Mouse (Mus musculus): Measurements from ENCODE around the gene App.

App gene

DNA sequence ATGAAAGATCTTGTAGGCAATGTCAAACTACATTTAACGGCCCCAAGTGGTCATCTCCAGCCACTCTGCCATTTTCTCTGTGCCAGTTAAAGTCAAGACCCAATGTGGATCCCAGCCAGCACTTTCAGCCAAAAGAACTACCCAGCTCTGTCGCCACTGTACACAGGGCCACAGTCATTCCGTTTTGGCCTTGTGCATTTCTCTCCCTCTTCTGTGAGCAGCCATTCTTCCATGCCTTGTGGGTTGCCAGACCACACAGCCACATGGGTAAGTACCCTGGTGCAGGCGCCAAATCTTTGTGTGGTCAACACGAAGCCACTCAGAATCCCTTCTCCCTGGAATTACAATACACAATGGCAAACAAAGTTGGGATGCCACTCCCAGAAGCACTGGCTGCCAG, 57.7 kb downstream of the App start:
- DNase-seq = peak in 1 of 2 experiments; percentile 45

- no peak for DNase-seq
Measured at GRCm38 (mm10) chr16:85114742-85115141, 58.8 kb downstream of the App start.

- no peak for DNase-seq
Measured at GRCm38 (mm10) chr16:85113941-85114340, 59.6 kb downstream of the App start.

- no peak for DNase-seq
Measured at GRCm38 (mm10) chr16:85112254-85112653, 61.3 kb downstream of the App start.

GRCm38 (mm10) chr16:85110428-85110827, 63.1 kb downstream of the App start:
- DNase-seq = no peak

GRCm38 (mm10) chr16:85108486-85108885, 65.1 kb downstream of the App start:
- peak in 1 of 2 experiments; percentile 0 for DNase-seq

- DNase-seq = peak in 1 of 2 experiments; percentile 42
Measured at GRCm38 (mm10) chr16:85106644-85107323, 66.8 kb downstream of the App start.

GRCm38 (mm10) chr16:85105603-85106002, 68.0 kb downstream of the App start:
- DNase-seq = no peak

DNA sequence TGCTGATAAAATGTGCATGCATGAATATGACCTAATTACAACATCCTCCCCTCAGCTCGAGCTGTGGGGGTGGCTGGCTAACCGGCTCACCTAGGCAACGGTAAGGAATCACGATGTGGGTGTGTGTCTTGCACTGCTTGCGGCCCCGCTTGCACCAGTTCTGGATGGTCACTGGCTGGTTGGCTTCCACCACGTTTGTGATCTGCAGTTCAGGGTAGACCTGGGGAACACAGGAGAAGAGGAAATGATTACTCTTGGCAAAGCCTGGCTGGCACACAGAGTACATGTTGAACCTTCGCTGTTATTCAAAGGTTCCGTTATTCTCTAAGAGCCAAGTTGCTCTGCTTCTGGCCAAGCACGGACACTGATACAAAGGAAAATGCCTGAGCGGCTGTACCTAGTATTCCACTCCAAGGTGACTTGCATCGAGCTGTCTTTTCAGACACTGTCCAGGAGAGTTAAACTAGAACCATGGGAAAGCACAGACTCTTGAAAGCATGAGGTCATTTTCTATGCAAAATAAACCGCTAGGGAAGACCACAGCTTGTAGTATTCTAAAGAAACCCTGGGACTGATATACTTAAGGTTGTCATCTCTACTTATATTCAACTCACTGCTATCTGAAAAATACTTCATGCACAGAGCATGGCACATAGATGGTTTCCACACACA, 70.3 kb downstream of the App start:
- DNase-seq = peak; percentile 69 to 73

DNA sequence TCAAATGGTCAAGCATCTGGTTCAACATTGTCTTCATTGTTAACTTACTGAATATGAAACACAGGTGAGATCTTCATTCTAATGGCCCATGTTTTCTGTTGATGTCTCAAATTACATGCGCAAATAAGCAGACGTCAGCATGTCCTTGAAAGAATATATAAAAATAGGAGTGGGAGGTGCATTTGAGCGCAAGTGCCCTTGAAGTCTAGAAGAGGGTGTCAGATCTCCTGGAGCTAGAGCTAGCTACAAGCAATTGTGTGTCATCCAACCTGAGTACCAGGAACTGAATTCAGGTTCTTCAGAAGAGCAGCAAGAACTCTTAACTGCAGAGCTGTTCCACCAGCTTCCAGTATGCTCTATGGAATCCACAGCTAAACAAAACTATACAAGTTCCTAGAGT, 72.0 kb downstream of the App start:
- no peak for DNase-seq

GRCm38 (mm10) chr16:85100806-85101205, 72.8 kb downstream of the App start:
- no peak for DNase-seq

DNA sequence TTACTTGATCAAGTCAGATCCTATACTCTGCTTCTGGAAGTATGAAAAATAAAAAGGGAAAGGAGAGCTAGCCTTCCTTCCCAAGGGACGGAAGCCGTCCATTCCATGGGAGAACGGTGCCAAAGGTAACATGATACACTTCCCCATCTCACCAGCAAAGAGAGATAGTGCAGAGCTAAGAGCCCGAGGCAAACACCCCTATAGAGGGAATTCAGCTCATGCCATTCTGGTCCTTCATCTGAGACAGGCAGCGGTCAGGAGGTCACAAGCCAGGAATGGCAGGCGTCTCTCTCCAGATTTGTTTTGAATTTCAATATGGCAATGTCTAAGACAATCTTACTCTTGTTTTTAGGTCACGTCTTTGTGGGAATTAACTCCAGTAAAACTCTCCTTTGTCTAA, 74.1 kb downstream of the App start:
- no peak for DNase-seq

DNA sequence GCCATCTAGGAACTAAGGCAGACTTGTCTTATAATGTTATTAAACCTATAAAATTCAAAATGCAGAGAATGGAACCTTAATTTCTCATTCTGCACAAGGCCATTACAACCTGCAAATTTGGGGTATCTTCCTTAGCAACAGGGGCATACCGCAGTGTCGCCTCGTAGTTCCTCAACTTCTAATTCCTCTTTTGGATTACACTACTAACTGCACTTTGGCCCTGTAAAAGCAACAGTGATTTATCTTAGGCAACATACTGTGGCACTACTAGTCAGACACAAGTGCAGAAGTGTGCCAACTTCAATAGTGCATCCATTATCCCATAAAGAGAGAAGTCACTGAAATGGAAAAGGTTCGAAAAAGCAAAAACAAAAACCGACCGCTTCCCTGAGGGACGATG, 74.5 kb downstream of the App start:
- no peak for DNase-seq

GRCm38 (mm10) chr16:85096396-85096795, 77.2 kb downstream of the App start:
- peak; percentile 53 to 71 for DNase-seq

GRCm38 (mm10) chr16:85095923-85096322, 77.6 kb downstream of the App start:
- no peak for DNase-seq

GRCm38 (mm10) chr16:85092644-85093091, 80.9 kb downstream of the App start:
- DNase-seq = peak in 1 of 2 experiments; percentile 45

- no peak for DNase-seq
Measured at GRCm38 (mm10) chr16:85092183-85092582, 81.4 kb downstream of the App start.

- no peak for DNase-seq
Measured at GRCm38 (mm10) chr16:85090992-85091391, 82.6 kb downstream of the App start.

DNA sequence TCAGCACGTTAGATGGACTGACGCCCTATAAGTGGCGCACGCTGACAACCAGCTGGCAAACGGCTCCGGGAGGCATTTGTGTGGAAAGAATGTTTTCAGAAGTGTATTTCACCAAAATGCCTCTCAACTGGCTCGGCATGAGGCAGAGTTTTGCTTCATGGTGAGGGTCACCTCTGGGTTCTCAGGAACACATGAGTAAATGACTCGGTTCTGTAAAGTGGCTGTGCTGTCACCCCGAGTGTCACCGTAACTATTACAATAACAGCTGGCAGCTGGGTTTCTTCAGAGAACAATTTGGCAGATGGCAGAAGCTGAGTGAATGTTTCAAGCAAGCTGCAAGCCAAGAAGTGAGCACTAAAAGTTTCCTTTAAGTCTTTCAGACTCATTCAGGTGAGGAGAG, 85.4 kb downstream of the App start:
- DNase-seq = no peak

DNA sequence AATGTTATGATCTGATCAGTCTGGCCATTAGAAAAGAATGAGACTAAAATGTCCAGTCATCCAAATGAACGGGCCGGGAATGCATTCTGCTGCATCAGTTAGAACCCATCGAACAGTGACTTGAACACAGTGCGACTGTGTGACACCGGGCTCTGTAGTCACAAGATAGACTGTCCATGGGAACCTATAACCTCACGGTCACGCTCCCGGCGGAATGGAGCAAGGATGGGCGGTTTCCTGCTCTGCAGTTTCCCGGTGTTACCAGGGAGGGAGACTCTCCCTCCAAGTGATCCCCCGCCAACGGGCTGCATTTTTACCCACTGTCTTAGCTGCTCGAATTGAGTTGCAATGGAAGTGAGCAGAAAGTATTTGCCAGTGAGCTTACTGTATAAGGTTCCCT, 87.3 kb downstream of the App start:
- no peak for DNase-seq

DNA sequence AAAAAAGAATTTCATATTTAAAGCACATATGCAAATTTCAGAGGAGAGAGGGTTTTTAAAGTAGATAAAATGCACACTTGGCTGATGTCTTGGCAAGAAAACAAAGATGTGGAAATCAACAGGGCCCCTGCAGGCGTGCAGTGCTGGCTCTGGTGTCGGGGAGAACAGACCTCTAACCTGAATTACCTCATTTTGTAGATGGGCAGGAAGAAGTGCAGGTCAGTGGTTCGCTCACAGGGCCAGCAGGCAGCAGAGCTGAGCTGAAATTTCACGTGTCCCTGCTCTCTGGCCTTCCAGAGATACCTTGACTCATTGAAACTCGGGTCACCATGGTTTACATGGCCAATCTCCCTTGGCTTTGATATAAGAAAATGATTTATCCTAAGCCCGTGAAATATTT, 87.7 kb downstream of the App start:
- peak; percentile 61 to 65 for DNase-seq

- no peak for DNase-seq
Measured at GRCm38 (mm10) chr16:85084152-85084551, 89.4 kb downstream of the App start.

- DNase-seq = no peak
Measured at GRCm38 (mm10) chr16:85075330-85075729, 98.2 kb downstream of the App start.

DNA sequence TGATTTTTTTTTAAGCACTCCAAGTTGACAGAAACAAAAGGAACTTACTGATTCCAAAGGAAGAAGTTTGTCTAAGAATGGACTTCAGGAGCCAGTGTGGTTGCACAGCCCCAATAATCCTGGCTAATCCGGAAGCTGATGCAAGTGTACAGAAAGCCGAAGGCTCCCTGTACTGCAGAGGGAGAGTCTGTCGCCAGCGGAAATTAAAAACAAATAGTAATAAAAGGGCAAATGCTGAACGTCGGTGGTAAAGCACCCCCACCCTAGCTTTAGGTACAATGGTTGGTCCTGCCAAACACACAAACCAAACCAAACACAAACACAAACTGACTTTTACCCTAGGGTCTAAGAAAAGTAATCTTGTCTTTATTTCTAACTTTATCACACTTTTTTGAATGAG, 98.7 kb downstream of the App start:
- DNase-seq = no peak

GRCm38 (mm10) chr16:85072624-85073023, 100.9 kb downstream of the App start:
- DNase-seq = no peak
